Mouse (Mus musculus) midbrain, embryonic 16.5 days (tissue): ENCODE results near the gene Klhl26. TPM values are rescaled to one million over a fixed set of nuclear protein-coding genes. Genes with fewer than 3 reads are reported as not detected.

Experiments used
- ATAC-seq: fragments of 200-750 bp; cut with Nextera tagmentation; 2 replicates; pipeline ENCODE4 v1.8.0; 2017; ENCODE audit warnings: moderate TSS enrichment
- H3K27ac ChIP-seq: fragments of 300-500 bp; sonication (generic); 2 replicates; pipeline ENCODE4 v1.5.1; 2014; ENCODE audit warnings: mild to moderate bottlenecking, low read length, mixed read lengths
- H3K27me3 ChIP-seq: fragments of 300-500 bp; sonication (generic); 2 replicates; pipeline ENCODE4 v1.6.1; 2014; ENCODE audit warnings: low read depth, low read length, mixed read lengths; ENCODE audit not compliant: control insufficient read depth, insufficient read depth
- H3K36me3 ChIP-seq: fragments of 300-500 bp; sonication (generic); 2 replicates; pipeline ENCODE4 v1.6.1; 2014; ENCODE audit warnings: mild to moderate bottlenecking, low read length, moderate library complexity, mixed read lengths; ENCODE audit not compliant: control insufficient read depth, insufficient read depth
- H3K4me1 ChIP-seq: fragments of 300-500 bp; sonication (generic); 2 replicates; pipeline ENCODE4 v1.6.1; 2014; ENCODE audit warnings: mild to moderate bottlenecking, low read length, mixed read lengths; ENCODE audit not compliant: control insufficient read depth, insufficient read depth
- H3K4me2 ChIP-seq: fragments of 300-500 bp; sonication (generic); 2 replicates; pipeline ENCODE4 v1.6.1; 2014; ENCODE audit warnings: mild to moderate bottlenecking, low read length, mixed read lengths
- H3K4me3 ChIP-seq: fragments of 300-500 bp; sonication (generic); 2 replicates; pipeline ENCODE4 v1.5.1; 2014; ENCODE audit warnings: low read depth, mild to moderate bottlenecking, low read length, moderate library complexity, mixed read lengths
- H3K9ac ChIP-seq: fragments of 300-500 bp; sonication (generic); 2 replicates; pipeline ENCODE4 v1.6.1; 2014; ENCODE audit warnings: low read depth, low read length, mixed read lengths
- H3K9me3 ChIP-seq: fragments of 300-500 bp; sonication (generic); replicated peaks from 2 replicates; pipeline ENCODE4 v1.6.1; 2014; ENCODE audit warnings: mild to moderate bottlenecking, low read length, mixed read lengths; ENCODE audit not compliant: control insufficient read depth, poor library complexity, severe bottlenecking
- WGBS: fragments of 180-500 bp; shearing (Covaris S2); extraction: QIAGEN DNeasy Blood & Tissue Kit; methylation state at CpG from one replicate; pipeline ENCODE4 v1.1.7; 2014; 5-methylcytosine and 5-hydroxymethylcytosine counted together
- polyA plus RNA-seq: library from polyadenylated mRNA; unstranded; fragments of >200 nt; fragmentation: Nextera tagmentation; extraction: Ambion mirVana; gene quantifications from 2 replicates; pipeline ENCODE4 v1.2.1, GENCODE M21; 2015

Klhl26 gene
- polyA plus RNA-seq, 1 experiment from 2014 or later = 32.4 TPM

GRCm38 (mm10) chr8:70468733-70469132, 8.0 kb downstream of the Klhl26 start:
- Histone ChIP-seq H3K27me3 (no peaks in the 10 kb centered on the region), H3K27ac (no peak overlapping the region), H3K9ac (no peak overlapping the region), H3K9me3 (no peaks in the 10 kb centered on the region), H3K4me3 (no peak overlapping the region), H3K4me1 (no peaks in the 10 kb centered on the region), H3K36me3 (no peaks in the 10 kb centered on the region), H3K4me2 (no peak overlapping the region)
- no peak for ATAC-seq
- WGBS = 94% methylated on average over 4 of the region's 4 CpGs

- Histone ChIP-seq H3K9ac (no peak overlapping the region), H3K4me2 (no peak overlapping the region), H3K4me3 (no peak overlapping the region), H3K27me3 (no peaks in the 10 kb centered on the region), H3K36me3 (no peaks in the 10 kb centered on the region), H3K9me3 (no peaks in the 10 kb centered on the region), H3K4me1 (no peaks in the 10 kb centered on the region), H3K27ac (no peak overlapping the region)
- ATAC-seq = no peak
- 60% methylated on average over 1 of the region's 1 CpGs for WGBS
Measured at GRCm38 (mm10) chr8:70467907-70468306, 8.9 kb downstream of the Klhl26 start.

- H3K27ac ChIP-seq = no peak overlapping the region
- no peak overlapping the region for H3K9ac ChIP-seq
- no peak overlapping the region for H3K4me2 ChIP-seq
- ATAC-seq = no peak
- H3K4me1 ChIP-seq = no peaks in the 10 kb centered on the region
- H3K27me3 ChIP-seq = no peaks in the 10 kb centered on the region
- WGBS = 87% methylated on average over 5 of the region's 5 CpGs
- H3K4me3 ChIP-seq = no peak overlapping the region
- H3K36me3 ChIP-seq = no peaks in the 10 kb centered on the region
- H3K9me3 ChIP-seq = no peaks in the 10 kb centered on the region
Measured at GRCm38 (mm10) chr8:70467229-70467725, 9.5 kb downstream of the Klhl26 start.

GRCm38 (mm10) chr8:70466771-70467170, 10.0 kb downstream of the Klhl26 start:
- Histone ChIP-seq H3K4me1 (no peaks in the 10 kb centered on the region), H3K36me3 (no peaks in the 10 kb centered on the region), H3K27me3 (no peaks in the 10 kb centered on the region), H3K4me3 (no peak overlapping the region), H3K9ac (no peak overlapping the region), H3K27ac (no peak overlapping the region), H3K4me2 (no peak overlapping the region), H3K9me3 (no peaks in the 10 kb centered on the region)
- ATAC-seq = no peak
- WGBS = 74% methylated on average over 11 of the region's 11 CpGs

GRCm38 (mm10) chr8:70466305-70466704, 10.5 kb downstream of the Klhl26 start:
- H3K9ac ChIP-seq = no peak overlapping the region
- no peaks in the 10 kb centered on the region for H3K27me3 ChIP-seq
- ATAC-seq = no peak
- H3K4me1 ChIP-seq = no peaks in the 10 kb centered on the region
- H3K27ac ChIP-seq = no peak overlapping the region
- WGBS = 85% methylated on average over 4 of the region's 4 CpGs
- no peaks in the 10 kb centered on the region for H3K36me3 ChIP-seq
- H3K9me3 ChIP-seq = no peaks in the 10 kb centered on the region
- no peak overlapping the region for H3K4me3 ChIP-seq
- no peak overlapping the region for H3K4me2 ChIP-seq

GRCm38 (mm10) chr8:70465701-70466100, 11.1 kb downstream of the Klhl26 start:
- H3K9me3 ChIP-seq = no peaks in the 10 kb centered on the region
- WGBS = 93% methylated on average over 4 of the region's 4 CpGs
- no peaks in the 10 kb centered on the region for H3K4me1 ChIP-seq
- H3K36me3 ChIP-seq = no peaks in the 10 kb centered on the region
- H3K27me3 ChIP-seq = no peaks in the 10 kb centered on the region
- ATAC-seq = no peak
- H3K4me3 ChIP-seq = no peak overlapping the region
- no peak overlapping the region for H3K4me2 ChIP-seq
- no peak overlapping the region for H3K27ac ChIP-seq
- no peak overlapping the region for H3K9ac ChIP-seq

GRCm38 (mm10) chr8:70464162-70464561, 12.6 kb downstream of the Klhl26 start:
- Histone ChIP-seq H3K27ac (no peak overlapping the region), H3K27me3 (no peaks in the 10 kb centered on the region), H3K9me3 (no peaks in the 10 kb centered on the region), H3K4me2 (no peak overlapping the region), H3K4me3 (no peak overlapping the region), H3K36me3 (no peaks in the 10 kb centered on the region), H3K4me1 (no peaks in the 10 kb centered on the region), H3K9ac (no peak overlapping the region)
- no peak for ATAC-seq
- WGBS = 86% methylated on average over 6 of the region's 6 CpGs

- Histone ChIP-seq H3K36me3 (no peaks in the 10 kb centered on the region), H3K4me1 (no peaks in the 10 kb centered on the region), H3K4me2 (no peak overlapping the region), H3K27me3 (no peaks in the 10 kb centered on the region), H3K4me3 (no peak overlapping the region), H3K9ac (no peak overlapping the region), H3K9me3 (no peaks in the 10 kb centered on the region), H3K27ac (no peak overlapping the region)
- WGBS = 54% methylated on average over 4 of the region's 4 CpGs
- no peak for ATAC-seq
Measured at GRCm38 (mm10) chr8:70463306-70463705, 13.5 kb downstream of the Klhl26 start.

GRCm38 (mm10) chr8:70462516-70462813, 14.3 kb downstream of the Klhl26 start:
- no peak overlapping the region for H3K9ac ChIP-seq
- no peak for ATAC-seq
- no peaks in the 10 kb centered on the region for H3K27me3 ChIP-seq
- H3K4me3 ChIP-seq = no peak overlapping the region
- no peaks in the 10 kb centered on the region for H3K36me3 ChIP-seq
- 96% methylated on average over 8 of the region's 8 CpGs for WGBS
- no peaks in the 10 kb centered on the region for H3K4me1 ChIP-seq
- H3K4me2 ChIP-seq = no peak overlapping the region
- no peaks in the 10 kb centered on the region for H3K9me3 ChIP-seq
- H3K27ac ChIP-seq = no peak overlapping the region
